In the genomic region with DNA sequence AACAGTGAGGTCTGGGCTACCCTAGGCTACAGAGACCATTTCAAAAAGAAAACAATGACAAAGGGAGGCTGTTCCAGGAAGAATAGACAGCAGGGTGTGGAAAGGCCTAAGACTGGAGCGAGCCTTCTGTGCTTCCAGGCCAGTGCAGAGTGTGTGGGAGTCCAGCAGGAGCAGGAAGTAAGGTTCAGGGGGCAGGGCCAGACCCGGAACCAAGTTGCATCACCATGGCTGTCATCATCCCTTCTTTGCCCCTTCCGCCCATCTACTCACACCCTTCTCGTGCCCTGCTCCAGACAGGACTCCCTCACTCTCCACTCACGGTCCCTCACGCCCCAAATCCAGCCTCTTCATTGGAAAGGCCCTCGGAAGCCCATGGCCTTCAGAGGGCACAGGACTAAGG, we compare ENCODE assay signal across 10 mouse cellular contexts. TPM values are rescaled to one million over a fixed set of nuclear protein-coding genes. Genes with fewer than 3 reads are reported as not detected.
A peak's percentile ranks its signal among the peaks of the same experiment; 100 is the strongest.
DNase-seq lines count a peak whose midpoint lies in the region; ATAC-seq lines count a peak whose summit lies in the region.
"Had no signal": no experiment of that assay in that cellular context is flagged by ENCODE, and none has a peak within 500 bp of the region (broad histone marks: within the 10 kb centered on the region; RNA-seq: fewer than 3 reads in every experiment).

No protein-coding gene starts in this region.

- H3K9me3 ChIP-seq in forebrain, embryonic 10.5 days, result no peaks in the 10 kb centered on the region
- no peaks in the 10 kb centered on the region for H3K9me3 ChIP-seq in forebrain, embryonic 16.5 days (ENCODE audit: control insufficient read depth, low read length)
- H3K9me3 ChIP-seq in midbrain, embryonic 13.5 days, result no peaks in the 10 kb centered on the region
- no peaks in the 10 kb centered on the region for H3K9me3 ChIP-seq in midbrain, embryonic 16.5 days (replicated peaks; ENCODE audit: control insufficient read depth, low read length, poor library complexity, severe bottlenecking)
- H3K9me3 ChIP-seq in limb, embryonic 10.5 days (replicated peaks), result no peaks in the 10 kb centered on the region
- H3K9me3 ChIP-seq: limb, embryonic 12.5 days had no signal

- peaks cover 3% of the 10 kb centered on the region; the same call in 1 of the 2 replicates for H3K27me3 ChIP-seq in forebrain, embryonic 10.5 days (ENCODE audit: poor library complexity, severe bottlenecking)
- no peaks in the 10 kb centered on the region for H3K27me3 ChIP-seq in forebrain, embryonic 16.5 days (replicated peaks; ENCODE audit: control insufficient read depth, insufficient read depth, low read length)
- no peaks in the 10 kb centered on the region for H3K27me3 ChIP-seq in midbrain, embryonic 13.5 days
- H3K27me3 ChIP-seq in midbrain, embryonic 16.5 days (ENCODE audit: control insufficient read depth, insufficient read depth, low read depth, low read length), result no peaks in the 10 kb centered on the region
- no peaks in the 10 kb centered on the region for H3K27me3 ChIP-seq in limb, embryonic 10.5 days (ENCODE audit: low read depth, poor library complexity, severe bottlenecking)
- H3K27me3 ChIP-seq: limb, embryonic 12.5 days had no signal

- no peak overlapping the region for H3K4me2 ChIP-seq in forebrain, embryonic 16.5 days (ENCODE audit: low read length)
- H3K4me2 ChIP-seq in midbrain, embryonic 13.5 days (replicated peaks), result peak overlapping the region; percentile 91; the same call in 1 of the 2 replicates
- H3K4me2 ChIP-seq in midbrain, embryonic 16.5 days (ENCODE audit: low read length), result no peak overlapping the region
- H3K4me2 ChIP-seq: limb, embryonic 12.5 days had no signal

- no peak for DNase-seq in forebrain, embryonic 10.5 days (ENCODE audit: extremely low spot score, low spot score)
- no peak for DNase-seq in limb, embryonic 10.5 days (ENCODE audit: low spot score)
- DNase-seq in thymus, postnatal 14 days, result no peak
- DNase-seq in left cerebral cortex, adult 11 months (ENCODE audit: low spot score), result no peak
- DNase-seq: adrenal gland, postnatal 25 days had no signal

- ATAC-seq in forebrain, embryonic 16.5 days, result no peak
- ATAC-seq in midbrain, embryonic 13.5 days, result no peak
- ATAC-seq in midbrain, embryonic 16.5 days, result no peak
- peak; percentile 45 for ATAC-seq in neutrophil, adult 5-6 weeks (ENCODE audit: extremely low read depth, insufficient number of reproducible peaks, low FRiP score, poor library complexity, severe bottlenecking)

- H3K4me1 ChIP-seq in forebrain, embryonic 10.5 days, result peaks cover 61% of the 10 kb centered on the region
- peaks cover 46% of the 10 kb centered on the region for H3K4me1 ChIP-seq in forebrain, embryonic 16.5 days (replicated peaks; ENCODE audit: control insufficient read depth, insufficient read depth, low read length)
- H3K4me1 ChIP-seq in midbrain, embryonic 13.5 days (replicated peaks), result peaks cover 78% of the 10 kb centered on the region
- peaks cover 38% of the 10 kb centered on the region for H3K4me1 ChIP-seq in midbrain, embryonic 16.5 days (ENCODE audit: control insufficient read depth, insufficient read depth, low read length)
- peaks cover 54% of the 10 kb centered on the region for H3K4me1 ChIP-seq in limb, embryonic 10.5 days

- no peak overlapping the region for H3K9ac ChIP-seq in forebrain, embryonic 16.5 days (replicated peaks; ENCODE audit: low read depth, low read length)
- peak overlapping the region; percentile 24; the same call in 1 of the 2 replicates for H3K9ac ChIP-seq in midbrain, embryonic 13.5 days (replicated peaks)
- no peak overlapping the region for H3K9ac ChIP-seq in midbrain, embryonic 16.5 days (ENCODE audit: low read depth, low read length)

- peaks cover 58% of the 10 kb centered on the region for H3K36me3 ChIP-seq in forebrain, embryonic 10.5 days (replicated peaks)
- no peaks in the 10 kb centered on the region for H3K36me3 ChIP-seq in forebrain, embryonic 16.5 days (ENCODE audit: control insufficient read depth, insufficient read depth)
- peaks cover 30% of the 10 kb centered on the region for H3K36me3 ChIP-seq in midbrain, embryonic 13.5 days
- no peaks in the 10 kb centered on the region for H3K36me3 ChIP-seq in midbrain, embryonic 16.5 days (ENCODE audit: control insufficient read depth, insufficient read depth, low read length)
- H3K36me3 ChIP-seq in limb, embryonic 10.5 days, result peaks cover 63% of the 10 kb centered on the region

- no peak overlapping the region for H3K4me3 ChIP-seq in forebrain, embryonic 10.5 days
- H3K4me3 ChIP-seq in forebrain, embryonic 16.5 days (replicated peaks; ENCODE audit: low read length), result no peak overlapping the region
- H3K4me3 ChIP-seq in midbrain, embryonic 13.5 days (replicated peaks), result no peak overlapping the region
- H3K4me3 ChIP-seq in midbrain, embryonic 16.5 days (ENCODE audit: low read depth, low read length), result no peak overlapping the region
- no peak overlapping the region for H3K4me3 ChIP-seq in limb, embryonic 10.5 days
- H3K4me3 ChIP-seq: limb, embryonic 12.5 days had no signal

- 82% methylated on average over 7 of the region's 7 CpGs for WGBS in forebrain, embryonic 10.5 days
- WGBS in forebrain, embryonic 16.5 days, result 87% methylated on average over 7 of the region's 7 CpGs
- WGBS in midbrain, embryonic 13.5 days, result 86% methylated on average over 7 of the region's 7 CpGs
- WGBS in midbrain, embryonic 16.5 days, result 81% methylated on average over 7 of the region's 7 CpGs
- whole genome bisulfite sequencing in limb, embryonic 10.5 days, result 89% methylated on average over 7 of the region's 7 CpGs

- peak overlapping the region; percentile 44 for H3K27ac ChIP-seq in forebrain, embryonic 10.5 days
- no peak overlapping the region for H3K27ac ChIP-seq in forebrain, embryonic 16.5 days (ENCODE audit: low read length)
- no peak overlapping the region for H3K27ac ChIP-seq in midbrain, embryonic 13.5 days
- no peak overlapping the region for H3K27ac ChIP-seq in midbrain, embryonic 16.5 days (ENCODE audit: low read length)
- peak overlapping the region; percentile 40; the same call in 1 of the 2 replicates for H3K27ac ChIP-seq in limb, embryonic 10.5 days
- H3K27ac ChIP-seq: limb, embryonic 12.5 days had no signal

RNA-seq across cellular contexts. Expression of gene Carhsp1, which starts 4.7 kb away (rescaled TPM):
- polyA plus RNA-seq in forebrain, embryonic 10.5 days (2016; fragmentation: Nextera tagmentation; extraction: Ambion mirVana), result 137 and 143 TPM in 2 replicates
- 181 and 200 TPM in 2 replicates for polyA plus RNA-seq in forebrain, embryonic 16.5 days (2015; fragmentation: Nextera tagmentation; extraction: Ambion mirVana)
- polyA plus RNA-seq in midbrain, embryonic 13.5 days (2015; fragmentation: Nextera tagmentation; extraction: Ambion mirVana), result 253 and 274 TPM in 2 replicates
- 157 and 181 TPM in 2 replicates for polyA plus RNA-seq in midbrain, embryonic 16.5 days (2015; fragmentation: Nextera tagmentation; extraction: Ambion mirVana)
- polyA plus RNA-seq in limb, embryonic 10.5 days (2016; fragmentation: Nextera tagmentation; extraction: Ambion mirVana), result 152 and 166 TPM in 2 replicates
- 75.4 and 77.4 TPM in 2 replicates for total RNA-seq in neutrophil, adult 5-6 weeks (2017)

RNA-seq across cellular contexts. Expression of gene Gm5767, which starts 13.3 kb away (rescaled TPM):
- polyA plus RNA-seq in forebrain, embryonic 10.5 days (2016; fragmentation: Nextera tagmentation; extraction: Ambion mirVana), result 0.26 TPM in 1 of 2 replicates, not detected in the other
- polyA plus RNA-seq in forebrain, embryonic 16.5 days (2015; fragmentation: Nextera tagmentation; extraction: Ambion mirVana), result not detected in 2 replicates
- not detected in 2 replicates for polyA plus RNA-seq in midbrain, embryonic 13.5 days (2015; fragmentation: Nextera tagmentation; extraction: Ambion mirVana)
- not detected in 2 replicates for polyA plus RNA-seq in midbrain, embryonic 16.5 days (2015; fragmentation: Nextera tagmentation; extraction: Ambion mirVana)
- polyA plus RNA-seq in limb, embryonic 10.5 days (2016; fragmentation: Nextera tagmentation; extraction: Ambion mirVana), result not detected in 2 replicates
- total RNA-seq in neutrophil, adult 5-6 weeks (2017), result not detected in 2 replicates
- total RNA-seq: adrenal gland, postnatal 25 days had no signal
- polyA plus RNA-seq: limb, embryonic 12.5 days had no signal

RNA-seq across cellular contexts. Expression of gene Tmem186, which starts 29.7 kb away (rescaled TPM):
- polyA plus RNA-seq in forebrain, embryonic 10.5 days (2016; fragmentation: Nextera tagmentation; extraction: Ambion mirVana), result 27.1 and 27.5 TPM in 2 replicates
- 26.8 and 27.8 TPM in 2 replicates for polyA plus RNA-seq in forebrain, embryonic 16.5 days (2015; fragmentation: Nextera tagmentation; extraction: Ambion mirVana)
- 25.1 and 26.2 TPM in 2 replicates for polyA plus RNA-seq in midbrain, embryonic 13.5 days (2015; fragmentation: Nextera tagmentation; extraction: Ambion mirVana)
- polyA plus RNA-seq in midbrain, embryonic 16.5 days (2015; fragmentation: Nextera tagmentation; extraction: Ambion mirVana), result 23.3 and 24.6 TPM in 2 replicates
- polyA plus RNA-seq in limb, embryonic 10.5 days (2016; fragmentation: Nextera tagmentation; extraction: Ambion mirVana), result 22.9 and 26.0 TPM in 2 replicates
- total RNA-seq in neutrophil, adult 5-6 weeks (2017), result 11.6 and 13.3 TPM in 2 replicates

RNA-seq across cellular contexts. Expression of gene Pmm2, which starts 29.8 kb away (rescaled TPM):
- polyA plus RNA-seq in forebrain, embryonic 10.5 days (2016; fragmentation: Nextera tagmentation; extraction: Ambion mirVana), result 49.8 and 54.4 TPM in 2 replicates
- polyA plus RNA-seq in forebrain, embryonic 16.5 days (2015; fragmentation: Nextera tagmentation; extraction: Ambion mirVana), result 48.1 and 53.4 TPM in 2 replicates
- 54.0 and 55.0 TPM in 2 replicates for polyA plus RNA-seq in midbrain, embryonic 13.5 days (2015; fragmentation: Nextera tagmentation; extraction: Ambion mirVana)
- 33.7 and 41.0 TPM in 2 replicates for polyA plus RNA-seq in midbrain, embryonic 16.5 days (2015; fragmentation: Nextera tagmentation; extraction: Ambion mirVana)
- polyA plus RNA-seq in limb, embryonic 10.5 days (2016; fragmentation: Nextera tagmentation; extraction: Ambion mirVana), result 54.6 and 61.2 TPM in 2 replicates
- total RNA-seq in neutrophil, adult 5-6 weeks (2017), result 55.2 and 58.0 TPM in 2 replicates

Comparison
In these comparisons a context has a peak if more than half of its experiments do, and no peak if none do; other contexts are left out.
1. H3K27ac ChIP-seq: peak in forebrain, embryonic 10.5 days (single experiment) and limb, embryonic 10.5 days (single experiment); none in forebrain, embryonic 16.5 days (single experiment), midbrain, embryonic 13.5 days (single experiment) and midbrain, embryonic 16.5 days (single experiment).